Mouse (Mus musculus): Measurements from ENCODE around the gene Gm8334. TPM values are rescaled to one million over a fixed set of nuclear protein-coding genes. Genes with fewer than 3 reads are reported as not detected.

The Gm8334 gene
- not detected in 2 replicates for polyA plus RNA-seq (2012; rRNA removed)

GRCm38 (mm10) chrX:148615053-148615452, at the start of gene Gm8334:
Gm8334 (minus strand) TSS chrX:148615153.

GRCm38 (mm10) chrX:148663298-148663697, 48.3 kb upstream of the Gm8334 start, which contains the start of gene Gm15127:
Gm15127 (plus strand) TSS chrX:148663598.

Other genes starting within 250 kb of the Gm8334 start
- gene Gm15114, start 126.2 kb downstream of the Gm8334 start, polyA plus RNA-seq (2012; rRNA removed): not detected in 2 replicates
- gene Gm15127, start 48.4 kb upstream of the Gm8334 start, polyA plus RNA-seq (2012; rRNA removed): not detected in 2 replicates
- gene Luzp4, start 242.5 kb upstream of the Gm8334 start, polyA plus RNA-seq (2012; rRNA removed): not detected in 2 replicates

Measured in liver, embryonic 14 days (tissue).